Mouse (Mus musculus): ENCODE measurements around the gene Hs3st6.

The Hs3st6 gene

GRCm38 (mm10) chr17:24728184-24728583, 24.6 kb upstream of the Hs3st6 start:
- in situ Hi-C loops (cut with MboI, MseI): no loop called here

GRCm38 (mm10) chr17:24729067-24729466, 23.7 kb upstream of the Hs3st6 start:
- in situ Hi-C loops (cut with MboI, MseI): no loop called here

GRCm38 (mm10) chr17:24730787-24731186, 22.0 kb upstream of the Hs3st6 start:
- in situ Hi-C loops (cut with MboI, MseI): no loop called here

GRCm38 (mm10) chr17:24732233-24732935, 20.4 kb upstream of the Hs3st6 start:
- in situ Hi-C loops (cut with MboI, MseI): no loop called here

GRCm38 (mm10) chr17:24733434-24734050, 19.2 kb upstream of the Hs3st6 start:
- in situ Hi-C loops (cut with MboI, MseI): no loop called here

GRCm38 (mm10) chr17:24734513-24734912, 18.3 kb upstream of the Hs3st6 start:
- in situ Hi-C loops (cut with MboI, MseI): no loop called here

- in situ Hi-C loops (cut with MboI, MseI): loop anchor here (5.0 kb wide), 1 partner anchor 232 kb away; no protein-coding TSS in a partner anchor
Observed at GRCm38 (mm10) chr17:24735446-24735845, 17.3 kb upstream of the Hs3st6 start.

- in situ Hi-C loops (cut with MboI, MseI): loop anchor here (5.0 kb wide), 1 partner anchor 231 kb away; no protein-coding TSS in a partner anchor
Observed at GRCm38 (mm10) chr17:24736330-24737051, 16.3 kb upstream of the Hs3st6 start, which contains the start of gene Msrb1. TSS of gene Msrb1 (plus strand) at chr17:24736642.

GRCm38 (mm10) chr17:24737135-24737810, 15.5 kb upstream of the Hs3st6 start:
- in situ Hi-C loops (cut with MboI, MseI): loop anchor here (5.0 kb wide), 1 partner anchor 230 kb away; no protein-coding TSS in a partner anchor

- in situ Hi-C loops (cut with MboI, MseI): loop anchor here (5.0 kb wide), 1 partner anchor 229 kb away; no protein-coding TSS in a partner anchor
Observed at GRCm38 (mm10) chr17:24738238-24738637, 14.6 kb upstream of the Hs3st6 start.

- in situ Hi-C loops (cut with MboI, MseI): loop anchor here (5.0 kb wide), 1 partner anchor 227 kb away; no protein-coding TSS in a partner anchor
Observed at GRCm38 (mm10) chr17:24739926-24740325, 12.9 kb upstream of the Hs3st6 start.

- in situ Hi-C loops (cut with MboI, MseI): no loop called here
Observed at GRCm38 (mm10) chr17:24742307-24742706, 10.5 kb upstream of the Hs3st6 start.

GRCm38 (mm10) chr17:24743896-24744295, 8.9 kb upstream of the Hs3st6 start:
- in situ Hi-C loops (cut with MboI, MseI): no loop called here

- in situ Hi-C loops (cut with MboI, MseI): no loop called here
Observed at GRCm38 (mm10) chr17:24744381-24744780, 8.4 kb upstream of the Hs3st6 start.

GRCm38 (mm10) chr17:24745526-24746497, 7.0 kb upstream of the Hs3st6 start:
- in situ Hi-C loops (cut with MboI, MseI): loop anchor here (5.0 kb wide), 1 partner anchor 51 kb away; no protein-coding TSS in a partner anchor

- in situ Hi-C loops (cut with MboI, MseI): loop anchor here (5.0 kb wide), 1 partner anchor 50 kb away; no protein-coding TSS in a partner anchor
Observed at GRCm38 (mm10) chr17:24746986-24747385, 5.8 kb upstream of the Hs3st6 start.

GRCm38 (mm10) chr17:24751528-24751927, 1.3 kb upstream of the Hs3st6 start:
- in situ Hi-C loops (cut with MboI, MseI): no loop called here

- in situ Hi-C loops (cut with MboI, MseI): no loop called here
Observed at GRCm38 (mm10) chr17:24757394-24757793, 4.6 kb downstream of the Hs3st6 start.

GRCm38 (mm10) chr17:24761121-24761520, 8.3 kb downstream of the Hs3st6 start:
- in situ Hi-C loops (cut with MboI, MseI): no loop called here

All from T-helper 1 cell (primary cell).